Mouse (Mus musculus) spleen, postnatal 14 days (tissue): ENCODE results near the gene Cdc42bpg.
"Not testable (repeated sequence)": the region's sequence is repeated elsewhere in the genome, so short reads cannot be mapped to it uniquely, and the experiment has no call there.

Source experiments
- DNase-seq, 2 experiments: peaks; one replicate each; pipeline ENCODE4 v3.0.0; 2021 to 2022; ENCODE audit warnings: low spot score in 2 of 2

Cdc42bpg gene

DNA sequence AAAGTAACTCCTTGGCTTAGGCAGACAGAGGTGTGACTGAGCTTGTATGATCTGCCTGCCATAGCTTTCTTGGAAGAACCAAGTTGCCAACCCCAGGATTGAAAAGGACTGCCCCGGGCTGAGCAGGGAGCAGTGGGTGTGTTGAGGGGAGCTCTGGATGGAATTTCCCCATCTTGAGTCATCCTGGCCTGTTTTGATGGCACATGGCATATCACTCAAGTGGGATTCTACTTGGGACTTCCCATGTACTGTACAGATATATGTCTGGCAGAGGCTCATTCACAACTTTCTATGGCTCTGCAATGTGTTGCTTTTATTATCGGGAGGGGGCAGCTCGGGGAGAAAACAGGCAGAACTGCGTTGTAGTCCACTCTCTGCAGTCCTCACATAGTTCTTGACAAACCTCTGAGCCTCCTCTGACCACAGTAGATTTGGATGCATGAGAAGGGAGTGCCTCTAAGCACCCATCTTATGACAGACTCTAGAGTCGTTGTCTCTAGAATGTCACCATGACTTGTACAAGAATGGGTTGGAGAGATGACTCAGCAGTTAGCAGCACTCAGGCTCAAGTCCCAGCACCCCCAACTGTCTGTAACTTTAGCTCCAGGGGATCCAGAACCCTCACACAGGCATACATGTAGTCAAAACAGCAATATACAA, 9.6 kb upstream of the Cdc42bpg start:
- no peak for DNase-seq

DNA sequence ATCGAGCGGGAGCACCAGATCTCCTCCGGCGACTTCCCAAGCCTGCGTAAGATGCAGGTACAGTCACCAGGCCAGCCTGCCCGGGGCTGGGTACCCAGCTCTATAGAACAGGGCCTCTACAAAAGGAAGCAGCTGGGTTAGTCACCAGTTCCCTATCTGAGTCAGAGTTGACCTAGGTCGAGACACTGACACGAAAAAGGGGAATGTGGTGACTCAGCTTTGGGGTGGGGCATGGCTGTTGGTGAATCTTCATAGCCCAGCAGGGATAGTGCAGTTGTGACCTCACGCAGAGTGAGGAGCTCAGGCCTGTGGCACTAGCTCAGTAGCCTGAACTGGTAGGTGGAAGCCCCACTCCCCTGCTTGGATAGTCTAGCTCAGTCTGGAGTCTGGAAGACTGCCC, 8.6 kb upstream of the Cdc42bpg start:
- no peak for DNase-seq

DNA sequence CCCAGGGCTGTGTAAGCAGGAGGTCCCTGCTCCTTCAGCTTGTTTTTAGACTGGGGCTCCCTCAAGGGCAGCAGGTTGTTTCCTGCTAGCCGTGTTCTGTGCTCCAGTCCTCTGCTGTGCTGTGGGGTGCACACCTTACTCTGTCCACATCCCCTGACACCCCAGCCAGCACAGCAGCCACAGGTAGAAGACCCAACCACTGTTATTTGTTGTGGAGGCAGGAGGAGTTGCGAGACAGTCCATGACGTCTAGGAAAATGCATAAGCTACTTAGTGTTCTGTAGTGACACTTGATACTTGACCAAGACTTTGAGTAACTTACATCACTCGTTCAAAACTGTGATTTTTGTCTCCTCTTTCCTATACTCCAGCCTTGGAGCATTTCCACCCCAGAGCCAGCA, 7.3 kb upstream of the Cdc42bpg start:
- DNase-seq: no peak

DNA sequence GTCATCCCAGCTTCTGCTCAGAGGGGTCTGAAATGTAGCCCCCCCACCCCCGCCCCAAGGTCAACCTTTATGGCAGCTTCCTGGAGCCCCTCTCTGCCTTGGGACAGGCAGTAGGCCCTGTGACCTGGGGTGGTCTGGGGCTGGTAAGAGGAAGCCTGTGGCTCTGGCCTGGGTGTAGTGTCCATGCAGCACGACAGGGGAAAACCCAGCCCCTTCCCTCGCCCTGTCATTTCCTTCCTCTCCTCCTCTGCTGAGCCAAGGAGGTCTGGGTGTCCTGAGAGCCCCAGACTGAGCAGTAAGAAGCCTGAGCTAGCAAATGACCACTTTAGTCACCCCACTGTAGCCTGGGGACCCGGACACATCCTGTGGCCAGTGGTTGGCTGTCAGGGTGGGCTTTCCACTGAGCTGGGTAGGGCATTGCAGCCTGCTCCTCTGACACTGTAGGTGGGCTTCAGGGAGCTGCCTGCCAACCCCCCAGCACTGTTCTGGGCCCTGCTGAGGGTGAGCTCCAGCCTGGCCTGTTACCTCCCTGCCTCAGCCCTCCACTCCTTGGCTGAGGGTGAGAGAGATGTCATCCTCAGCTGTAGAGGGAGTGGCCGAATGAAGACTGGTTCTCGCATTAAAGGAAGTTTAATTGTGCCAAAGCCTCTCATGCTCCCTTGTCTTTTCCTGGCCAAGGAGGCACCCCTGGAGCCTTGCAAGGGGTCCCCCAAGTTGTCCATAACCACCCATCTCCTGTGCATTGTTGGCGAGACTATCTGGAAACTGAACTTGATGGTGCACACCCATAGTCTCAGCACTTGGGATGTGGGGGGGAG, 6.6 kb upstream of the Cdc42bpg start:
- no peak for DNase-seq

DNA sequence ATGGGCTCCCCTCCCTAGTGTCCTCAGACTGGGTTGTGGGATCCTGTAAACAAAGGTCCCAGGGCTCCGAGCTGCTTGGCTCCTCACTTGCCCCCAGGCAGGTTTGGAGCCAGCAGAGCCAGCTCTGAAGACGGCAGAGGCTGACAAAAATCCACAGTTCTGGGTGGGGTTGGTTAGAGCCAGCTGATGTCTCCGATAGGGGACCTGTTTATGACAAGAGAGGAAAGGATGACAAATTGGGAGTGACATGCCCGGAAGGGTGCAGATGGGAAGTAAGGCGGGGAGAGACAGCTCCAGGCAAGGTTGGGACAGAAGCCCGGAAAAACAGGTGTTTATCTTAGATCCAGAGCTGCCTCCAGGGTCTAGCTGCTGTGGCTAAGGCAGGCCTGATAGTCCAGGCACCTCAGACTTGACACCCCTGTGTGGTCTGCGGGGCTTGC, 5.8 kb upstream of the Cdc42bpg start:
- DNase-seq: peak in 1 of 2 experiments; percentile 47

DNA sequence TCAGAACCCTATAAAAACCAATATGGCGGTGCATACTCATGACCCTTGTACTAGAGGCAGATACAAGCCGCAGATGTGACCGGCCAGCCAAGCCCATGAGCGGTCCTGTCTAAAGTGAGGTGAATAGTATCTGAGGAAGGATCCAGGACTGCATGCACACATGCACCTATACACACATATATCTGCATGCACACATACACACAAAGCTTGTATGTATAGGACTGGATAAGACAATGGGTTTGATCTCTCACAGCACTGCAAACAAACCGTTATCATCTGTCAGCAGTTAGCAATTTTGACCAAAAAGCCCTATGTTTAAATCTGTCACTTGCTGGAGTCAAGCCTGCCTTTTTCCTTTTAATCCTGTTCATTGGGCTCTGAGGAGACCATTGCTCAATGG, 4.1 kb upstream of the Cdc42bpg start:
- no peak for DNase-seq

DNA sequence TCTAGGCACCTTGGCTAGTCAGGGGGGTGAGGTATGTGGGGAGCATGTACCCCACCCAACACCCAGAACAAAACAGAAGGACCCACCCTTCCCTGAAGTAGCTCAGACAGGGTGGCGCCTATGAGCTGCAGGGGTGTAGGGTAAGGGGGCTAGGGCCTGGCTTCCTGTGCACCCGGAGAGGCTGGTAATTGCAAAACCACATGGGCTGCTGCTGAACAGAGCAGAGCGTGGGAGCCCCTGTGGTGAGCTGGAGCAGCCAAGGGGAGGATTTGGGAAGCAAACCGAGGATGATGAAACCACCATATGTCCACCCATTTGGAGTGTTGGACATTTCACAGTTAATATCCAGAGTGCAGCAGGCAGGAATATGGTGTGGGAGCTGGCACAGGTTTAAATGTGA, 3.7 kb upstream of the Cdc42bpg start:
- no peak for DNase-seq

DNA sequence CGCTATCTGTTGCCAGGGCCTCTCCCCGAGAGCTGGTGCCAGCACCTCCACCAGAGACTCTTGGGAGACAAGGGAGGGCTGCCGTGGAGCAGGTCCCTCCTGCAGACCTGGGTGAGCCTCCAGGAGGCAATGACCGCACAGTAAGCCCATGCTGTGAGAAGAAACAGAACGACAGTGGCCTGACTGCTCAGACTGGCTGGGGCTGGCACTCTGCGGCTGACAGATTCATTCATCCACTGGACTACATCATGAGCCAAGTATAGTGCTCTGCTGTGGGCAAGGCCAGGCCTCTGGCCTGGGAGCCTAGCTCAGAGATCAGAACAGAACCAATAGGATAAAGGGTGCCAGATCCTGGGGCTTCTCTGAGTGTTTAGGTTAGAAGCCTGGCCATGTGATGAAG, 2.4 kb upstream of the Cdc42bpg start:
- no peak for DNase-seq

DNA sequence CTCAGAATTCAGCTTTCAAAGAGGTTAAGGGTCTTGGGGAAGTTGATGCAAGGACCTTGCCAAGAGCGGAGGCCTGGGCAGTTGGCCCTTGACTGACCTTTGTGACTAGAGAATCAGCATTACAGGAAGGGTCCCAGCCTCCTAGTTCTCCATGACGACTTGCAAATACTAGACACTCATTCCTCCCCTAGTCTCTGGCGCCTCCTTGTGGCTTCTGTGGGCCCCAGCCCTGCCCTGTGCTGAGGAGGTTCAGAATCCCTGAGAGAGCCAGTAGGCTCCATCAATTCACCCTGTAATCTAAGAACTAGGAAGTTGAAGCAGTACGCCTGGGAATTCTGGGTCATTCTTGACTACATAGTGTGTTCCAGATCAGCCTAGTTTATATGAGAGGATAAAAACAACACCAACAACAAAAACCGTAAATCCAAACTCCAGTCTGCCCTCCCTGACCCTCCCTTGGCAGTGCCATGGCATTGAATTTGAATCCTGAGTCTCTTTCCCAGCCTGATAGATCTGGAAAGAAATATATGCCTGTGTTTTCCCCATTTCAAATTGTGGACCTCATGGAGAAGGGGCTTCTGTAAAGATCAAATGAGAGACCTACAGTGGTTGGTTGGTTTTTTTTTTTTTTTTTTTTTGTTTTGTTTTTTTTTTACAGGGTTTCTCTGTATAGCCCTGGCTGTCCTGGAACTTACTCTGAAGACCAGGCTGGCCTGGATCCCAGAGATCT, 1.3 kb upstream of the Cdc42bpg start:
- peak; percentile 87 to 95 for DNase-seq

DNA sequence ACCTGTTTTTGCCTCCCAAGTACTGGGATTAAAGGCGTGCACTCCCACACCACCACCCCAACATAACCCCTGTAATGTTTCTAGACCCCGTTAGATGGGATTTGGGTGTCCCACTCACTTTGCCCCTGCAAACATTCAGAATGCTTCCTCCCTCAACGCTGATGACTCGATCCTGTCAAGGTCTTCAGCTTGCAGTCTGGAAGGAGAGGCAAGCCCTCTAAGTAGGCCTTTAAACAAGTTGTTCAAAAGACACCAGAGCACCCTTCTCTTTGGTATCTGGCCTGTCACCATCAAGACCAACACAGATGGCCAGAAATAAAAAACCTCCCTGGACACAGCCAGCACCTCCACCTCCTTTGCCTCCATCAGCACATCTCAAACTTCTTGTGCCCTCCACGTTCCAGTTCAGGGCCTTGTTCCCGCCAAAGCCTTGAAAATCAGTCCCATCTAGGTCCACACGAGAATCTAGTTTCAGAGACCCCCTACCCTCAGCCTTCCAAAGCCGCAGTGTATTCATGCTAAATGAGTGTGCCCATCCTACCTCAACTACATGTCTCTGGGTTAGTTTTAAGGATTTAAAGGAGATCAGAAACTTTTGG, 640 bp upstream of the Cdc42bpg start:
- DNase-seq: no peak

DNA sequence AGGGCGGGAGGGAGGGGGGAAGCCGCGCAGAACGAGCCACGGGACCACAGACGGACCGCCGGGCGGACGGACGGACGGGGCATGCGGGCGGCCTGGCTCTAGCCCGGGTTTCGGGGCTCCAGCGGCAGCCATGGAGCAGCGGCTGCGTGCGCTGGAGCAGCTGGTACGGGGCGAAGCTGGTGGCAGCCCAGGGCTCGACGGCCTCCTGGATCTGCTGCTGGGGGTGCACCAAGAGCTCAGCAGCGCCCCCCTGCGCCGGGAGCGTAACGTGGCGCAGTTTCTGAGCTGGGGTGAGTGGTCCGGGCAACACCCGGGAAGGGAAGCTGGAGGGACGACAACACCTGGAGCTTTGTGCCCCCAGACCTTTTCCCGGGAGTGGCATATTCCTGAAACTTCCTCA, 330 bp downstream of the Cdc42bpg start:
- DNase-seq: peak; percentile 60 to 82

DNA sequence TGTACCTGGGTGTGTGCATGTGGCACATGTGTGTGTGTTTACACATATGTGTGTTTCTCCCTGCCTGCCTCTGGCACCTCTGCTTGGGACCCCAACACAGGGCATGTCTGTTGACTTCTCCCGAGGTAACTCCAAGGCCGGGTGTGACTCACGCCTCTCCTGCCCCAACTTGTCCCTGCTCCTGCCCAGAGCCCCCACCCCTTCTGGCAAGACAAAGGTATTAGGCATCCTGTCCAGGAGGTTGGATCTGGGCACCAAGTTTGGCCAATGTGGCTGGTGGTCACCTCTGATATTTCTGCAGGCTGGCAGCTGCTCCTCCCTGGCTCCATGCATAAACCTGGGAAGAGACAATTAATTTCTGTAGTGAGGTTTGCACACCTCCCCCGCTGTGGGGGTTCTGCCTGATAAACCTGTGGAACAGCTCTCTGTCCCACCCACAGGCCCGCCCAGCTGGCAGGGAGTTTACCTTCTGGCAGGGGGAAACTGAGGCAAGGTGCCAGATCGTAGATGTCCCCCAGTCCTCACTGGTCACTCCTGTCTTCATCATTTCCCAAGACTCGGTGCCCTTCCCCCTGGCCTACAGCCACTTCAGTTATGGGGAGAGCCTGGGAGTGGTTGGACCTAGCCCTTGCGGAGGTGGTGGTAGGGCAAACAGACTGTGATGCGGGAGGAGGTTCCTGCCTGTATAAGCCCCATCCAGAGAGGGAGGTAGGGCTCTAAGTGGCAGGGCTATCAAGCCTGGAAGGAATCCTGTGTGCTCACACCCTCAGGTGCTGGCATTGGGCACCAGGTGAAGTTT, 1.7 kb downstream of the Cdc42bpg start:
- DNase-seq: no peak

DNA sequence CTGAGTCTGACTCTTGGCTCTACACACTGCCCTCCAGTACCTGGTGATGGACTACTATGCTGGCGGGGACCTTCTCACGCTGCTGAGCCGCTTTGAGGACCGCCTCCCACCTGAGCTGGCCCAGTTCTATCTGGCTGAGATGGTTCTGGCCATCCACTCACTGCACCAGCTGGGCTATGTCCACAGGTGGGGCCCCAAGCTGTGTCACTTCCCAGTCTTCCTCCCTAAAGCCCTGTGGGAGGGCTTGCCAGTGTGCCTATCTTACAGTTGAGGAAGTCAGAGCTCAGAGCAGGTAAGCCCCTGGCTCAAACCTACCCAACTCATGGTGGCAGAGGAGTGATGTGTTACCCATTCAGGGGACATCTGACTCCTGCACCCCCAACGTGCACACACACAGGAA, 3.9 kb downstream of the Cdc42bpg start:
- no peak for DNase-seq

DNA sequence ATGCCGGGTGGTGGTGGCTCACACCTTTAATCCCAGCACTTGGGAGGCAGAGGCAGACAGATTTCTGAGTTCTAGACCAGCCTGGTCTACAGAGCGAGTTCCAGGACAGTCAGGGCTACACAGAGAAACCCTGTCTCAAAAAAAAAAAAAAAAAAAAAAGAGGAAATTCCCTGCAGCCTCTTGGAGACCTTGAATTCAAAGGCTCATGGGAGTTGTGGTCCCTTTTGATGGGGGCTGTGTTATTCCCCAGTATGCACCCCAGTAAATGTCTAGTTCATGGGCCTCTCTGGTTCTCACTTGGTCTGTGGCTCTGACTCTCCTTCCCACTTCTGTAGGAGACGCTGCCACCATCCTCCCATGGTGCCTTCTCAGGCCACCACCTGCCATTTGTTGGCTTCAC, 5.5 kb downstream of the Cdc42bpg start:
- not testable (repeated sequence) for DNase-seq

DNA sequence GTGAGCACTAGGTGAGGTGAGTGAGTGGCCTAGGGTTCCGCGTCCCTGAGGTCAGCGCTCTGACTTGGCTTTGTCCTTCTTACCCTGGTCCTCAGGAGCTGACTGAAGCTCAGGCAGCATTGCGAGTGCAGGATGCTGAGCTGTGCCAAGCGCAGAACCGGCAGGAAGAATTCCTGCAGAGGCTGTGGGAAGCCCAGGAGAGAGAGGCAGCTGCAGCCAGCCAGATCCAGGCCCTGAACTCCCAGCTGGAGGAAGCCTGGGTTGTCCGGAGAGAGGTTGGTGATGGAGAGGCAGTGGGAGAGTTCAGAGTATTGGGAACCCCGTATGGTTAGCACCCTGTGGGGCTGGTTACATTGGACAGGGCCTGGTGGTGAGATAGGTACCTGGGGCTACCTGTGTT, 7.5 kb downstream of the Cdc42bpg start:
- DNase-seq: no peak

DNA sequence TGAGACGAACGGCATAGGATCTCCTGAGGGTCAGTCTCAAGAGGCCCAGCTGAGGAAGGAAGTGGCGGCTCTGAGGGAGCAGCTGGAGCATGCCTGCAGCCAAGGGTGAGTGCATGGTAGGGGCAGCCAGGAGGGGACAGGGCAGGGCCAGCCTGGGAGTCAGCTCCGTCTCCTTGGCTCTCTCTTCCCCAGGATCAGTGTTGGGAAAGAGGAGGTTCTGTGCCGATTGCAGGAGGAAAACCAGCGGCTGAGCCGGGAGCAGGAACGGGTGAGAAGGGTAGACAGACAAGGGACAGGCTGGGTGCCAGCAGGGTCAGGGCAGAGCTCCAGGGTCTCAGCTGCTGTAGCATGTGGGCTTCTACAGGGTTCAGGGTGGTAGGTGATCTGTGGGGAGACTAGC, 8.3 kb downstream of the Cdc42bpg start:
- no peak for DNase-seq

DNA sequence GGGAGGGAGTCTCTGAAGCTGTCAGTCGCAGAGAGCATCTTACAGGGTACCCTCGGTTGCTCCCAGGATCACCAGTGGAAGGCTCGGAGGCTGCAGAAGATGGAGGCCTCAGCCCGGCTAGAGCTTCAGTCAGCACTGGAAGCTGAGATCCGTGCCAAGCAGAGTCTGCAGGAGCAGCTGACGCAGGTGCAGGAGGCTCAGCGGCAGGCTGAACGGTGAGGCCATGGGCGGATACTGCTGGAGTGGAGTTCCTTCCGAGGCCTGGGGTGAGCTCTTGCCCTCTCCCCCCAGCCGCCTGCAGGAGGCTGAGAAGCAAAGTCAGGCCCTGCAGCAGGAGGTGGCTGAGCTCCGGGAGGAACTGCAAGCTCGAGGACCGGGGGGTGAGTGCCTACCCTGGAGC, 9.3 kb downstream of the Cdc42bpg start:
- DNase-seq: no peak

DNA sequence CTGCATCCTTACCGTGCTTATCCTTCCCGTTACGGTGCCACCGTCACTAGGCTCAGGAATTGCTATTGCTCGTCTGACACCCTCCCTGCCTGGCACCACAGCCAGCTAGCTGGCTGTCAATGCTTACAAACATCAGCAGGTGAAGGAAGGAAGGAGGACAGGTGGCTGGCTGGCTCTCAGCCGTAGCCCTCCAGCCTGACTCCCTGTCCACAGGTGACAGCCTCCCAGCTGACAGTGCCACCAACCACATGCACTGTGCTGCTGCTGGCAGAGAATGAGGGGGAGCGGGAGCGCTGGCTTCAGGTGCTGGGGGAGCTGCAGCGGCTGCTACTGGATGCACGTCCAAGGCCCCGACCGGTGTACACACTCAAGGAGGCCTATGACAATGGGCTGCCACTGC, 11.9 kb downstream of the Cdc42bpg start:
- no peak for DNase-seq

DNA sequence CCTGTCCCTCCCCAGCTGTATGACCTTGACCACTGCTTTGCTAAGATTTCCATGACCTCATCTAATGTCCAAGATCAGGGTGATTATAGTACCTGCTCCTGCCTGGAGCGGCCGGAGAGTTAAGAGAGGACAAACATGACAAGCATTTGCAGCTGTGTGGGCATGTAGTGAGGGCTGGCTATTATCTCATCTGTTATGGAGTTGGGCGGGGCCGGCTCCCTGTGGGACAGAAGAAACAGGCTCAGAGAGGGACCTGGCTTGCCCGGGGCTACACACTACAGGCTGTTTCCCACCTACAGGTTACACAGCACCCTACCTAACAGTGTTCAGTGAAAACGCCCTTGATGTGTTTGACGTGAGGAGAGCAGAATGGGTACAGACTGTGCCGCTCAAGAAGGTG, 15.1 kb downstream of the Cdc42bpg start:
- no peak for DNase-seq

DNA sequence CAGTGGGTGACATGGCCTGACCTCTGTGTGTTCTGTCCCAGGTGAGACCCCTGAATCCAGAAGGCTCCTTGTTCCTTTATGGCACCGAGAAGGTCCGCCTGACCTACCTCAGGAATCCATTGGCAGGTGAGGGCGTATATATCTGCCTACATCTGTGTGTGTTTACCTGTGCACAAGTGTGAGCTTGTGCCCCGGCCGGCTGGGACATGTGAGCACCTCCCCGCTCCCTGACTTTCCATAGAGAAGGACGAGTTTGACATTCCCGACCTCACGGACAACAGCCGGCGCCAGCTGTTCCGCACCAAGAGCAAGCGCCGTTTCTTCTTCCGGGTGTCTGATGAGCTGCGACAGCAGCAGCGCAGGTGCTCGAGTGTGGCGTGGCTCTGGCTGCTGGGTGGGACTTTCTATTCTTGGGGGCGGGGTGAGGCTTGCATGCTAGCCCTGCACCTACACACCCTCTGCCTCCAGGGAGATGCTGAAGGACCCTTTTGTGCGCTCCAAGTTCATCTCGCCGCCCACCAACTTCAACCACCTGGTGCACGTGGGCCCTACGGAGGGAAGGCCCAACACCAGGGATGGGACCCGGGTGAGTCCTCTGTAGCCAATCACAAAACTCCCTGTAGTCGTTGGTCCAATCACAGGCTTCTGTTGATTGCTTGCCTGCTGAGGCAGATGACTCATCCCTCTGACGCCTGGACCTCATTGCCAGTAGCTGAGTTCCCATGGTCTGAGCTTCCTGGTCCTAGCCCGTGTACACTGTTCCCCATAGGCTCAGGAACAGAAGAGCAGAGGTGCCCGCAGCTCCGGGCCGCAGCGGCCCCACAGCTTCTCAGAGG, 15.7 kb downstream of the Cdc42bpg start:
- DNase-seq: no peak

DNA sequence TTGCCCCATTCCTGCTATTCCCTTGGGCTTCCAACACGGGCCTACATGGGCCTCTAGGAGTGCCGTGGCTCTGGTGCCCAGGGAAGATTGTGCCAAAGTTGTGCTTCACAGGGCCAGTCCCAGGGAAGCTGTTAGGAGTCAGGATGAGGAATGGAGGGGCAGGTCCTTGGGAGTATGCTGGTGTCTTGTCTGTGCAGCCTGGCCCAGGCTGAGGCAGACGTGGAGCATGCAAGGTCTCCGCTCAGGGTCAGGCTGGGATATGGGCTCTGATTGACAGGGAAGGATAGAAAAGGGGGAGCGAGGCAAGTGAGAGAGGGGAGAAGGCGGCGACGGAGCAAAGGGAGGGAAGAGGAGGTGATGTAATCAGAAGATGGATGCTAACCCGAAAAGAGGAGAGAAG, 18.5 kb downstream of the Cdc42bpg start:
- DNase-seq: no peak
